Mouse (Mus musculus) induced T-regulatory cell, adult 2 months (primary cell): Measurements from ENCODE around the gene Vps13d.

Experiments
- DNase-seq: peaks from one replicate; pipeline ENCODE4 v3.0.0-alpha.2; 2012; ENCODE audit warnings: low read depth

The Vps13d gene

DNA sequence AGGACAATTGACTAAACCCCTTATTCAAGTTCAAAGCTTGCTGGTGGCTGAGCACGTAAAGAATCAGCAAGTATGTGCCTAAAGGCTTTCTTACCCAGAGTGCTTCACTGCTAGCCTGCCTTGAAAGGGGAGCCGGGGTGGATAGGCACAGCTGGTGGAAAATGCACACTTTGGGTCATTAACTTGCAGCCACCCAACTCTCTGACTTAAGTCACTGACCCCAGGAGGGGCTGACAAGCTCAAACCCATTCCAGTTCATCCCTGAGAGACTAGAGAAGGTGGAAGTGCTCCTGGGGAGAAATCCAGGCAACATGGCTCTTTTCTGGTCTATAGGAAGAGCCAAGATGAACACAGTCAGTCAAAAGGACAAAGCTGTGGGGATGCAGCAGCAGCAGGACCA, 219.3 kb downstream of the Vps13d start:
- DNase-seq, result no peak

DNA sequence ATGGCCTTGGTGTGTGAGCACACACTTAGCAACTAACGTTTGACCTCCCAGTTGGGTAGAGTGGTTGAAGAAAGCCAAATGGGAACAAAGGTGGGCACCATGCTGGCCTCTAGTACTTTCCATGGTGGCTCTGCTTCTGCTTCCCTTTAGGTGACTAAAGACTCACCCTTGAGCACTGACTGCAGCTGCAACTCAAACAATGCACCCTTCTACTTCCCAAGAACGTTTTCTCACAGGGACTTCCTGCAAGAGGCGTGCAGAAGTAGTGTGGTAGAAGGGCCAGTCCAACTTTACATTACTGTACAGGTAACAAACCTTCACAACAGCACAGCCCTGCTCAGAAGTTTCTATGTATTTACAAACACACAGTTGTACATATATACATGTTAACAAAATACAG, 220.3 kb downstream of the Vps13d start:
- DNase-seq, result no peak

DNA sequence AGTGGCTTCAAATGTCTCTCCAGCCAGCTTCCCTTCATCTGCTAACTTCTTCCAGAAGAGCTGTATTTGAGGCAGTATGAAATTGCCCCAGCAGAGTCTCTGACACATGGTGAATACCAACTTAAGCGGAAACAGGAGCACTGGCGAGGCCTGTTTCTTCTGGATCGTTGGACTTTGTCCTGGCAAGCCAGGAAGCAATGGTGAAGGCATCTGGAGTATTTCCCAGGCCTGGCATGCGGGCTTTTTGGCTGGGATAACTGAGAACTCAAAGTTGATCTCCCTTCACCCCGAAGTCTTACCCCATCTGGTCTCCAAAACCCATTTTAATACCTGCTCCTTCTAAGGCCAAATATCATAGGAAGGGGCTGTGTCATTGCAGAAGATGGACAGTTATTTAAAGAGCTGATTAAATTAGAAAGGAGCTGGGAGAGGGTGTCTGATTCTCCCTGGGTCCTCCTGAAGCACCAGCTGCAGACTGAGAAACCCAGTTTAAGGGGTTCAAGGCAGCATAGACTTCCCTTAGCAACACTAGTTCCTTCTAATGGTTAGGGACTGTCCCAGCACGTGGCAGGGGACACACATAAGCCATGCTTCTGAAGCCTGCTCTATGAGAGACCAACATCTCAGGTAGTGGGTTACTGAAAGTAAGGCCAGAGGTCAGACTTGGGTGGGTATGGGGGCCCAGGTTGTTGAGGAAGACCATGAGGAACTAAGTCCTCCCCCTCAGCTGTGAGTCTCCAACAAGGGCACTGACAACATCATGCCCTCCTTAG, 221.7 kb downstream of the Vps13d start:
- no peak for DNase-seq

DNA sequence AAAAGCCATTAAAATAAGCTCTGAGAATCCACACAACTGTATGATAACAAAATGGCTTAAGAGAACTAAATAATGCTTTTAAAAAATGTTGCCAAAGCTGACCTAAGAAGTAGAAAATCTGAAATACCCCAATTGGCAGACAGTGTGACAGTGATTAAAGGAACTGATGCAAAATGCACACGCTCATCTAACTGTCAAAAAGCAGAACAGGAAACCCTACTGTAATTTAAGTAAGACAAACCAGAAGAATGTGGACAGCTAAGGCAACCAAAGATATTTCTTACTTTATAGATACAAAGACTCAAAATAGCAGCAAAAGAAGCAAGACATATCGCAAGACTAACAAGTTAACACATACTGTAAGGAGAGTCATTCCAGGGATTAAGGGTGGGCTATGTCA, 223.8 kb downstream of the Vps13d start:
- no peak for DNase-seq

DNA sequence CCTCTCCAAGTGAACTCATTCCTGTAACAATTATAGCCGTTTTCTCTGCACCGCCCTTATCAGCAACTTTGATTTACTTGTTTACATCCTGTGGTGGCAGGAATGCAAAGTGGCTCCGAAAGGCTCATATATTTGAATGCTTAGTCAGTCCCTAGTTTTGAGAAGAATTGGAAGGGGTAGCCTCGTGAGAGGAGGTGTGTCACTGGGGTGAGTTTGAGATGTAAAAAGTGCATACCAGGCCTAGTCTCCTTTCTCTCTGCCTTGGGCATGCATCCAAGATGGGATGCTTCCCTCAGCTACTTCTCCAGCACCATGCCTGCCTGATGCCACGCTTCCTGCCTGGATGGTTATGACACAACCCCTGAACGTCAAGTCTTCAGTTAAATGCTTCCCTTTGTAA, 225.8 kb downstream of the Vps13d start:
- no peak for DNase-seq

DNA sequence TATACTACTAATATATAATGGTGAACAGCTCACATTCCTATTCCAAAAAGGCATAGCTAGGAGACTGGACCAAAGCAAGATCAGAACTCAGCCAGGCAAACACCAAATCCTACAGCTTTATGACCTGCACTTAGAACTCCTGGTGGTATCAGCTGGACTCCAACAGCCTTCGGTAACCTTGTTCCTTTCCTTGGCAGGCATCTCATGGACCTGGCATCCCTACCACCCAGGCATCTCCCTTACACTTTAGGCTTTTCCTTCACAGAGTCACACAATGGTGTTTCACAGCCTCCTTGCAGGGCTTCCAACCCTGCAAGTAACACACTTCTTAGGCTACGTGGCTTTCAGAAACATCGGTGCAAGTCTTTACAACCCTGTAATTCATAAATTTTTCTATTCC, 226.4 kb downstream of the Vps13d start:
- DNase-seq, result no peak

DNA sequence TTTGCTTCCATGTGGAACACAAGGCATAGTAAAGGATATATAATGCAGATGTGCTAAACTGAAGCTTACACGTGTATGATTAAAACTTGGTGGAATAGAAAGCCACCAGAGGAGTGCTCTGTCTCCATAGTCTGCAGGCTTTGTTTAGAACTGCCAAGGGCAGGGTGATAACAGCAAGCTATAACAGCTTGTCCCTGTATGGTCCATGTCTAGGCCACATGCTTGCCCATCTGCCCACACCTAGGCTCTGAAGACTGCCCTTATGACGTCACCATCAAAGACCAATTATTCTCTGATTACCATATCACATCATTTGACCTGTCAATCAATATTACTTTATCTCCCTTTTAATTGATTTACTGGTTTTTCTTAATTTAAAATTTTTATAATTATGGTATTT, 229.6 kb downstream of the Vps13d start:
- DNase-seq, result no peak

DNA sequence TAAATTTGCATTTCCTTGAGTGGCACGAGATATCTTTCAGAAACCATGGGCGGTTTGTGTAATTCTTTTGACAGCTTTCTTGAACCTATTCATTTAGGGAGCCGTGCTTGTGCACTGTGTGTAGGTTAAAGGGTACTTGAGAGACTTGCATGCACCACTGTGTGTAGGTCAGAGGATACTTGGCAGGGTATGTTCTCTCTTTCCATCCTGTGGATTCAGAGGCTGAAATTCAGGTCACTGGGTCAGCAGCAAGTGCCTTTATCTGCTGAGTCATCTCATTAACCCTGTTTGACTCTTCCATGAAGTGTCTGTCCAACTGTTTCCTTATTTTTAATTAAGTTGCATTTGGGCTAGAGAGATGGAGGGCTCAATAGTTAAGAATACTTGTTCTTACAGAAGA, 233.1 kb downstream of the Vps13d start:
- DNase-seq, result no peak

DNA sequence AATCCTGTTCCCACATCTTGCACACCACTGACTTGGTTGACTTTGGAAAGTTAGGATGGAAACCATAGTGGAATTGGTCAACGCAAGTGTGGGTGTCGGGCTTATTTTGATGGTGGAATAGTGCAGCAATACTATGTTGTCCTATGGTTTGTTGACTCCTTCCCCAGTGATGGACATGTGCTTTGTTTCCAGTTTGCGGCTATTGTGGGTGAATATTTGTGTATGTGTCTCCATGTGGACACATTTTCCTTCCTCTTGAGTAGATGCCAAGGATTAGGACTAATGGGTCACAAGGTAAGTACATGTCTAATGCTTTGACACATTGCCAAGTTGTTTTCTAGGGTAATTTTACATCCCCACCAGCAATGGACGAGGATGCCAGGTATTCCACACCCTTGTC, 233.6 kb downstream of the Vps13d start:
- no peak for DNase-seq

DNA sequence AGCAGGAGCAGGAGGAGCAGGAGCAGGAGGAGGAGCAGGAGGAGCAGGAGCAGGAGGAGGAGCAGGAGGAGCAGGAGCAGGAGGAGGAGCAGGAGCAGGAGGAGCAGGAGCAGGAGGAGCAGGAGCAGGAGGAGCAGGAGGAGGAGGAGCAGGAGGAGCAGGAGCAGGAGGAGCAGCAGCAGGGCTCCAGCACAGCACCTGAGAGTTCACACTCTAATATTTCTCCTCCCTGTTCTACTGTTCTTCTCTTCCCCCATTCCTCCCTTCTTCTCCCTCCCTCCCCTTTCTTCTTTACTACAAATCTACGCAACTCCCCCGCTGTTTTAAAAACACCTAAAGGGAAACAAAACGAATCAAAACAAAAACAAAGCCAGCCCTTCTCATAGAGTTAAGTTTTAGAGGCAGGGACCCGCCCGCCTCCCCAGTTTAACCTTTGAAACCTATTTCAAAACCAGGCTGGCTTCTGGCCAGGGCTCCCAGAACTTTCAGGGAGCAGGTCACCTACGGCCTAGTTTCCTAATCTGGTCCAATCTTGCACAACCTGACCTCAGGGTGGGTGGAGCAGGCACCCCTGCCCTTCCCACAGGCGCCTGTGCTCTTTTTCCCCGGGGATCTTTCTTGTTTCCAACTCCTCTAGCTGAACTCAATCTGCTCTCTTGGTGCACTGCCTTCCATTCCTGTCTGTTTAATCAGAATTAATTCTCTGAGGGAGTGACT, 234.5 kb downstream of the Vps13d start:
- no peak for DNase-seq

DNA sequence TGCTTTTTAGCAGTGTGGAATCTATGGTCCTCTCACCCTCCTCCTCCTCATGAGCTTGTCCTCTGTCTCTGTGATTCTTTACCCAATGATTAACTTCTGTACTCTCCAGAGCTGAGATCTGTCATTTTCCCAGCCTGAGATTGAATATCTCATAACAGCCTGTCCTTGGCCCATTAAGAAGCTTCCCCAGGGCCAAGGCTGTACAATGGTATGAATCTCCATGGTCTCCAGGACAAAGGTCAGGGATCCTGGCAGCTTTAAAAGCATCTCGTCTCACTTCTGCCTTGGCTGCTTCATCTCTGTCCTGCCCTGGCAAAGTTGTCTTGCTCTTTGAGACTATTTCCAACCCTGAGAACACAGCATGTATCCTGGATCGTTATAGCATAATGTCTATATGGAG, 237.1 kb downstream of the Vps13d start:
- DNase-seq, result no peak

DNA sequence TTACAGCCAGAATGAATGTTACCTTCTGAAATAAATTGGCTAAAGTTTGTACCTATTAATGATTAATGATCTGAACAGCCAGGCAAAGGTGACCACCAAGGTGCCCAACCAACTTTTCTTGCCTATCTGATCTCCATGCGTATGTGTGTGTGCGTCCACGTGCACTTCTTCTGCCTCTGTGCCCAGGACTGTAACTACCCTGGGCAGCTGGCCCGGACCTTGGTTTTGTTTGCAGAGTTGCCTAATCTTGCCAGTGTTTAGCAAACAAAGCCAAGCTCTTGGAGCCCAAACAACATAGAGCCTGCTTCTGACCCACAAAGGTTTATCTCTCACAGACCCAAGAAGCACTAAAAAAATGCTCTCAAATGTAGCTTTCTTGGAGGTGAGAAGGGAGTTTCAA, 237.6 kb downstream of the Vps13d start:
- DNase-seq, result no peak

DNA sequence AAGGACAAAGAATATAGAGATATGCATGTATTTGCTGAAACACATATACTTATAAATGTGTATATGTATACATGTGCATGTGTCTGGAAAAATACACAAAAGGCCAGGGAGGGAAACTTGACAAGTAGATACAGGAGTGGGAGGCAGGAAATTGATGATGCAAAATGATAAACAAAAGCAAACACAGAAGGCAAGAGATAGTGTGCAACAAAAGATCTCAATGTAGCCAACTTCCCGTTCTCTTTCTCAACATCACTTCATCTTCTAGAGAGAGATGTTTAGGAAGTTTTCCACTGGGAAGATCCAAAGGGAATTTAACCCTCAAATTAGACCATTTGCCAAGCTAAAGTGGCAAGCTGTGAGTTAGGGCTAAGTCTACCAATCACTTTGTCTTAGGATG, 238.5 kb downstream of the Vps13d start:
- no peak for DNase-seq

DNA sequence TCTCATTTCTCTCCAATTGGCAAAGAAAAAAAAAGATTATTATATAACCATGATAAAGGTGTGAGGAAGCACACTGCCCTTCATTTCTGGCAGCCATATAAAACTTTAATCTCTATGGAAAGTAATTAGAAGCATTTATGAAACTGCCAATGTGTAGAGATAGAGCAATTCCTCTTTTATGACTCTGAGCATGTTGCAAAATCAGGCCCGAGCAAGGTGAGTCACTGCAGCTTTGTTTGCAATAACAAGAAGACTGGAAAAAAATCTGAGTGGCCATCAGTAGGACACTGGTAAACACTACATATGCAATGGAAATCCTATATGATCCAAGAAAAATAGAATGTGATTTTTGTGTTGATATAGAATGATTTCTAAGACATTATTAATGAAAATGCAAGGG, 238.9 kb downstream of the Vps13d start:
- no peak for DNase-seq

DNA sequence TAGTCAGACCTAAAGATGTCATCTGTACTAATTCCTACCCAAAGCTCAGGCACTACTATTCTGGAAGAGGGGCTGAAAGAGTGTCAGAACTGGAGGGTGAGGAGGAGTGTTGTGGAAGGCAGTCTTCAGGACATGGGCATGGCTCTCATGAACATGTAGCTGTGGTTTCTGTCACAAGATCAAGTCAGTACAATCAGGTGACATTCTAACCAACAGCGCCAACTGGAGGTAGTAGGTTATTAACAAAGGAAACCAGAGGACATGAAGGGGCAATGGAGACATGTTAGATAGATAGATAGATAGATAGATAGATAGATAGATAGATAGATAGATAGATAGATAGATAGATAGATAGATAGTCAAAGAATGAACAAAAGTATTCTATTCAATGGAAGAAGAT, 241.4 kb downstream of the Vps13d start:
- DNase-seq, result no peak

DNA sequence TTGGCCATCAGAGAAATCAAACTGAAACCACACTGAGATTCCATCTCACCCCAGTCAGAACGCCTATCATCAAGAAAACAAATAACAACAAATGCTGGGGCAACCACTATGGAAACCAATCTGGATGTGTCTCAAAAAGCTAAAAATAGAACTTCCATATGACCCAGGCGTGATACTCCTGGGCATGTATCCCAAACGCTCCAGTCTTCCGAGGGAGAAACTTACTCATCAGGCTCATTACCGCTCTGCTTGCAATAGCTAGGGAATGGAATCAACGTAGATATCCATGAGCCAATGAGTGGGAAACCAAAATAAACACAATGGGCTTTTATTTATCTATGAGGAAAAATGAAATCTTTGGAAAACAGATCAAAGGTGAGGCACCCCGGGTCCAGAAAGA, 242.9 kb downstream of the Vps13d start:
- DNase-seq, result no peak

DNA sequence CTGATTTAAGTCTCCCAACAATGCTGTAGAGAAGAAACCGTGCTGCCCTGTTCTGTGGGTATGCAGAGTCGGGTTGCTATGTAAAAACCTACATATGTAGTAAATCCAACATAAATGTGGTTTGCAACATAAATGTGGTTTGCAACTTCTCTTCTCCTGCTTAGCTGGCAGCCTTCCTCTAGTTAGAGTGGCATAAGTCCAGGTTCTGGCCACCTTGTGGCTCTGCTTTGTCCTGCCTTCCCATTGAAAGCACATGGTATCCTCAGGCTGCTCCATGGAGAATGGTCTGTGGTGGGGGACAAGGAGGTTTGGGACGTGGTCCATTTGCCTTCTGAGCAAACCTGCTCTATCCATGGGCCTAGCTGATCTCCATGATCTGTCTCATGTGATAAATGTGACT, 243.9 kb downstream of the Vps13d start:
- no peak for DNase-seq

DNA sequence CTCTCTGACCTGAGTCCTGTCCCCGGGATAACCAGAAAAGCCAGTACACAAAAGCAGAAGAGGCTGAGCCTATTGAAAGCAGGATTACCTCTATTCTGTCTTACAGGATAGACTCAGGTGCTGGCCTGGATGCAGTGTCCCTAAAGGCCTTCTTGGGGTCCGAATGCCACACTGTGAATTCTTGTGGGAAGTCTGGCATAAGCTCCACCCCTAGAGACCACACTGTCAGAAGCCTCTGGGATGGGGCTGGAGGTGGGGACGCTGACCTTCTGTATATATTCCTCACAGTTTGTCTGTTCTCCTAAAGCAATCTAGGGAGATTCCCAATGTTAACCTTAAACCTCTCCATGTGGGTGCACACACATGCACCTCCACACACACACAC, 244.5 kb downstream of the Vps13d start:
- no peak for DNase-seq

DNA sequence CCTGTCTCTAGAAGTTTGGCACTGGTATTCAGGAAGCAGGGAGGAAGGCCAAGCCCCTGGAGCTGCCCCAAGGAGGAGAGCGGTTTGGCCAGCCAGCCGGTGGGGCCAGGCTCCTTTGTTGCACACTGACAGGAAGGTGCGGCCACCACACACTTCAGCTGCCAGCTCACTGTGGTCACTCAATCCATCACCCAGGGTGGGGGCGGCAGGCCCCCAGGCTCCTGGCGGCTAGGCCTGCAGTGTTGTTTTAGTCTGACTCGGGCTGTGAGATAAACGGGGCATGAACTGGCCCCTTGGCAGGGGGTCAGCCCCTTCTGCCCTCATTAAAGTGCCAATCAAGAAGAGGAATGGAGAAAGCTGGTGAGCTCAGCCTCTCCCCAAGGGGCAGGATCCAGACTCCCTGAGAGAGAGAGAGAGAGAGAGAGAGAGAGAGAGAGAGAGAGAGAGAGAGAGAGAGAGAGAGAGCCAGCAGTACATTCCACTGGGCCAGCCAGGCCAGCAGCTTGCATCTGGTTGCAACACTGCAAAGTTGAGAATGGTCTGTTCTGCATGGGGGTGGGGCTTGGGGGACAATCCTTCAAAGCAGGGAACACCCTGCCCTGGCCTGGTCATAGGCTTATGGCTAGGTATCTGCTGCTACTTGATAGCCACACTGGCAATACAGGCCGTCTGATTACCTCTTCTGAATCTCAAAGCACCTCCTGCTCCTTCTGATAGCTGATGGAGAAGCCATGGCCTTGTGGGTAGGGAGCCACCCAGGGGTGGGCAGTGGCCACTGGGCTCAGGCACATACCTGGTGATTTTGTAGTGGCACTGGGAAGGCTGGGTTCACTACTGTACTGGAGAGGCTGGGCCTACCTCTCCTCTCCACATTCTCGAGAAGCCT, 245.1 kb downstream of the Vps13d start:
- DNase-seq, result no peak

DNA sequence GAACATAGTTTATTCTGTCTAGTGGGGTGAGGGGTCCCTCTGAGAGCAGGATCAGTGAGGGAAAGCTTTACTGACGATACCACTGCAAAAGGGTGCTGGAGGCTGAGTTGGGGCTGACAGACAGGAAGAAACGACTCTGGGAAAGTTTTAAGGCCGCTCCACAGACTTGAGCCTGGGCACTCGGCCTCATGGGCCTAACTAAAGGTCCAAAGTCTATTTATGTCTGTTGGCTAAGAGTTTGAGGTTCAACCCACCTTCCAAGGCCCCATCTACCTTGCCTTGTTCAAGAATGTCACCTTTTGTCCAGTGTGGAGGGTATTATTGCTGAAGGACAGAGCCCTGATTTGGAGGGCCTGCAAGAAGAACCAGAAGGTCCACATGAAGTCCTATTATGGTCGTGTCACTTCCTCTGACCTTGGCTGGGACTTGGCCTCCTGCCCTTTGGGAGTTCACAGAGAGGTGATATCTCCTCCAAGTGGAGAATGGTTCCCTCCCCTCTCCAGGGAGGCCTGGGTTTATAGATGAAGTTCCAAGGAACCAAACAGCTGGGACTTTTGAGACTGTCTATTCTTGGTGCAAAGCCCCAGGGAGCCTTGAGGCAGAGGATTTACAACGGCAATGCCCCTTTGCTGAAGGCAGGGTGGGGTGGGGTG, 246.9 kb downstream of the Vps13d start:
- no peak for DNase-seq

DNA sequence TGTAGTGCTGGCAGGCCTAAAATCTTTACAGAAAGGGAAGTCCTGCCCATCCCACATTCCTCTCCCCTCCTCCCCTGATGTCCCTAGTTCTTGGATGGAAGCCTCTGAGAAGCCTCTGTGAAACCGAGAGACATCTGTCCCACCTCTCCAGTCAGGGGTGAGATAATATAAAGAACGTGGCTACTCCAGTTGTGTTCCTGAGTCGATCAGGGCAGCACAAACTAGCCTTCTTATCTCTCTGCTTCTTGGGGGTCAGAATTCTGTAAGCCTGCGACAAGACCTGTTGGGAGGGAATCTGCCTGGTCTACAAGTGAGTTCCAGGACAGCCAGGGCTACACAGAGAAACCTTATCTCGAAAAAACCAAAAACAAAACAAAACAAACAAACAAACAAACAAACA, 251.5 kb downstream of the Vps13d start:
- DNase-seq, result no peak

DNA sequence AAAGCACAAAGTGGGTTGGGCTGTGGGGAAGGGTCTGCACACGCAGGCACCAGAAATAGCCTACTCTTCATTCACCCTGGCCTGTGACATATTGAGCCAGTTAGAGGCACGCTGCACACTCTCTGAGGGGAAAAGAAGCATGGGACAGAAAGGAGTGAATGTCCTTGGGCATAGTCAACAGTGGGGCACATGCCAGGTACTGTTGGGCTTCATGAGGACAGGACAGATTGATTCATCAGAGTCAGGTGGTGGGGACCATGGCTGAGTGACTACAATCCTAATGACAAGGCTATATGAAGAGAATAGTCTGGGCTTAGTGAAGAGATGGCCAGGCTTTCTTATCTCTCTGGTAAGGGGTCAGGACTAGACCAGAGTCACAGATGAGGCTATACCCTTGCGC, 252.4 kb downstream of the Vps13d start:
- DNase-seq, result no peak
